Mouse (Mus musculus) spleen, adult 18-20 months (tissue): ENCODE results near the gene C2cd4c.

Experiments
- DNase-seq, 2 experiments: peaks; one replicate each; pipeline ENCODE4 v3.0.0; 2022; ENCODE audit warnings: mixed read lengths in 2 of 2

Gene C2cd4c

DNA sequence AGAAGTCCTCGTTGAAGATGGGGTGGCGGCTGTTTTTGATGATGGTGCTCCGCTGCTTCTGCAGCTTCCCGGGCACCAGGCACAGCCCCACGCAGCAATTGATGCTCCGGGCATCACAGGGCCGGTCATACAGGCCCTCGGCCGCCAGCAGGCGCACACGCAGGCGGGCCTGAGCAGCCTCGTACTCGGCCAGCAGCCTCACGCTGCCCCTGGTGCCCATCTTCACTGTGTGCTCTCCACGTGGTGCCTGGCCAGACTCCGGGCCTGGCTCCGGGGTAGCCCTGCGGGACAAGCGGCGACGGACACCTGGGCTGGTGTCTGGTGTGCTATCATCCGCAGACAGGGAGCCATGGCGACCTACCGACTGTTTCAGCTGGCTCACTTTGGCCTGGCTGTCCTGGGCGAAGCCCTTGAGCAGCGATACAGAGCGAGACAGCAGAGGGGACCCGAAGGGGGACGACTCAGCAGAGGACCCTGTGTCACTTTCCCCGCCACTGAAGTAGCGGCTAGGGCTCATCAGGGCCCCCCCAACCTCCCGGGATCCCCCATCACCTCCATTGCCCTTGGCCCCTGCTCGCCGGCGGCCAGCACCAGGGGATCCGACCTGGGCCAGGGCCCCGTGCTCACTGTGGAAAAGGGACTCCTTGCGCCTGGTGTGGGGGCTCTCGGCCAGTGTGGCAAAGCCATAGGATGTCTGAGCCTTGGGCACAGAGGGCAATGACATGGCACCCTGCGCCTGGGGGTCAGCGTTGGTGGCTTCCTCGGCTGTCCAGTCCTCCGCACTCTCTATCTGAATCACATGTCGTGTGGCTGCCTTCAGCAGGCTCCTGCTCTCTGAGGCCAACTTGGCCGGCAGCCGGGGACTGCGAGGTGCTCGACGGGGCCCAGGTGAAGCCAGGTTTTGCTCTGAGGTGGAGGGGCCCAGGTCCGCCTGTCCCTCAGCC lies 1.4 kb downstream of the C2cd4c start:
- DNase-seq = no peak

DNA sequence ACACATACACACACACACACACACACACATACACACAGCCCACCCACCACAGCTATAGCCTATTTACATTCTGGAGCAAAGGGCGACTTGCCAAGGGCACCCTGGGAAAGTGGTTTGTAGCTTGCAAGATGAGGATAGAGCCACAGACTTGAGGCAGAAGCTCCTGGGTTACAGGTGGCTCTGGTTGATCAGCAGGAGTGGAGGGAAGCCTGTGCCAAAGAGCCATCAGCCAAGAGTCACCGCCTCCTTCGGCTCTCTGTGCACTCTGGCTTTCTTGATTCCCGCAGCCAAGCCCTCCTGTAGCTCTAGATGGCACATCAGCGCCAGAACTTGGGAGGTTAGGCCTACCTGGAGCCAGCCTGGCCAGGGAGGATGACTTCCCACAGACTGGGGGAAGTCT lies 2.5 kb downstream of the C2cd4c start:
- no peak for DNase-seq

DNA sequence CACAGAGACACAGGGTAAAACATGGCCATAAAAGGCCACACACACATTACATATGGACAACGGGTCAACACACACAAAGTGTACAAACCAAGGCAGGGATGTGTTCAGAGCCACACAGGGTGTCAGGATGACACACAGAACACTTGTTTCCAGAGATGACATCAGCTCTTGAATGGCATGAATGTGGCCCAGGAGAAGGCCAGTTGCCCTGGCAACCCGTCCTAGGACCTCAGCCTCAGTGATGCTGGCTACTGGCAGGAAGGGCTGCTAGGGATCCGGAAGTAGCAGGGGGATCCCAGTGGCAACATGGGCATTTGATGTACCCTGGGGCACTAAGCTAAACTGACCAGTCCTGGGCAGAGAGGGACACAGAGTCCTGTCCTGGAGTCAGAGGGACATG lies 4.5 kb downstream of the C2cd4c start:
- DNase-seq = no peak

DNA sequence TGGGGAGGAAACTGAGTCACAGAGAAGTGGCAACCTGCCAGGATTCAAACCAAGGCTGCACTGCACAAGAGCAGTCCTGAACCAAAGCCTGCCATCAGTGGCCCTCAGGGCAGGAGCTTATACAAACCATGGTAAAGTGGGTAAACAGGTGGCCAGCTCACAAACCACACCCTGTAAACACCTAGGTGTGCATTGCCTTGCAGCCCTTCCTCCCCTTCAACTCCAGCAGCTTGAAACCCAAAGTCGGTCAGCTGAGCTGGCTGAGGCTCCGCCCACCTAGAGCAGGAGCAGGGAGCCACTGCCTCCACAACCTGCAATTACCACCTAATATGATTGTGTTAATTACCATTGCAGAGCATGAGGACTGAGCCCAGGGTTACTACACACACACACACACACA lies 5.9 kb downstream of the C2cd4c start:
- DNase-seq = no peak

DNA sequence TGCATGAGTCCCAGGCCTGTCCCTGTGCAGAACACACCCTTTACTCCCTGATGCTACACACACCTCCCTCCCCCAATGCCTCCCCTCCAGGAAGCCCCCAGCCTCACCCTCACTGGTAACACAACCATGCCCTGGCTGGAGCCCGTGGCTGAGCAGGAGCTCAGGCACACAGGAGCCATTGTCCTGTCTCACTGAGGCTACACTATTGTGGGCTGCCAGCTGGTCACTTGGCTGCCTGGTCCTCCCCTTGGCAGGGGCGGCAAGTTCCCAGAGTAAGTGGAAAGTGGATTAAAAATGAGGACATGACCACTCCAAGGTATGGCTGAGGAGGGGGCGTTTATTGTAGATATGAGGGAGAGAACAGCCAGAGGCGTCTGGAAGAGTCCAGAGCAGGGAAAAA lies 7.3 kb downstream of the C2cd4c start:
- DNase-seq = no peak

DNA sequence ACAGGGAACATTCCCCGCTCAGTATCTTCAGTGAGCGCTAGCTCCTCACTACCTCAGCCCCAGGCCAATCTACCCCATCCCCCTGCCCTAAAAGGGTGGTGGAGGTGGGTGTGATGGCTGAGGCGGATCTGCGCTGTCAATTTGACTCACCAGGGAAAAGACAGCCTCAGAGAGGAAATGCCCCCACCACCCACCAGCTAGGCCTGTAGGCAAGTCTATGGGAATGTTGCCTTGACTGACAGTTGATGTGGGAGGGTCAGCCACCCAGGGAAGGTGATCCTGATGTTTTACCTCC lies 15.9 kb downstream of the C2cd4c start:
- no peak for DNase-seq

DNA sequence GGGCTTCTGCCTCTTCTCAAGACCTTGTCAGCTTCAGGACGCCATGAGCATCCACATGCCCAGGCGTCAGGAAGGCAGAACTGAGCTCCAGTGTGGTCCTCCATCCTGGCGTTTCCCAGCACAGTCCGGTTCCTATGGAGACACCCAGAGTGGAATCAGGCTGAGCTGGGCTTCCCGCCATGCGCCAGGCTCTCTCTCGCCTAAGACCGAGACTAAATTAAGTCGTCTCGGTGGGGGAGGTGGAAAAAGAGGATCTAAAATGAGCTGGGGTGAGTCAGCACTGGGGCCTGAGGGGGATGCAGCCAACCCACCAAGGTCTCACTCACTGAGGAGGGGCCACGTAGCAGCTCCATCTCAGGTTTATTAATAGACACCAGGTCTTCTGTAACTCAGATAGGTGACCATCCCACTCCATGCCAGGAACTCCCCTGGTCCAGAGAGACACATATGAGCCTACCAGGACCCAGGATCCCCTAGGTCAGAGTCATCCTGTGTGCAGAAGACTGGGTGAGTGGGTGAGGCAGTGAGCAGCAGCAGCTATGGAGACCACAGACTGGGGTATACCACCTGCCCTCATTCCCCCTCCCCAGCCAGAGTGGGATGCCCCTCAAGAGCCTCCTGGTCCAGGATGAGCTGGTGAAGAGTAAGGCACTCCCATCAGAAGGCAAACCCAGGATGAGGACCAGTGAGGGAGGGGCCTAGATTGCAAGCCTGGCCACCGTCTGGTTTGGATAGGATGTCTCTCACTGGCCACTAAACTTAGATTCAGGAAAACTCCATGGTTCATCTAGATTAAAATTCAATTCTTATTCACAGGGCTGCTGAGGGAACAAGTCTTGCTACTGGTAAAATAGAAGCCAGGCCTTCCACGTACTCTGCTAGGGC lies 16.5 kb downstream of the C2cd4c start:
- no peak for DNase-seq

DNA sequence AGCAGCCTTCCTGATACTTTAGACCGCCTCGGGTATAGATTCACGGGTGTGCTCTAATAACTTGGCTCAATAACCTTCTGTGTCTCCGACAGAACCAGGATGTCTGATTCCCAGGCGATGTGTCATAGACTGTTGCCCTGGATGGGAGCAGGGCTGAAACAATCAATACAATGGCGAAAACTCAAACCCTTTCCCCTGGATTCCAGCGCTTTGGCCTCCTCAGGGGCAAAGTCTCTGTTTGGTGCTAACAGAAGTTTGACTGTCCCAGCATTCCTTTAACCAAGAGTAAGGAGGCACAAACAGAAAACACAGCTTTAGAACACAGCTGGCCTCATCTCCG lies 18.3 kb downstream of the C2cd4c start:
- no peak for DNase-seq

DNA sequence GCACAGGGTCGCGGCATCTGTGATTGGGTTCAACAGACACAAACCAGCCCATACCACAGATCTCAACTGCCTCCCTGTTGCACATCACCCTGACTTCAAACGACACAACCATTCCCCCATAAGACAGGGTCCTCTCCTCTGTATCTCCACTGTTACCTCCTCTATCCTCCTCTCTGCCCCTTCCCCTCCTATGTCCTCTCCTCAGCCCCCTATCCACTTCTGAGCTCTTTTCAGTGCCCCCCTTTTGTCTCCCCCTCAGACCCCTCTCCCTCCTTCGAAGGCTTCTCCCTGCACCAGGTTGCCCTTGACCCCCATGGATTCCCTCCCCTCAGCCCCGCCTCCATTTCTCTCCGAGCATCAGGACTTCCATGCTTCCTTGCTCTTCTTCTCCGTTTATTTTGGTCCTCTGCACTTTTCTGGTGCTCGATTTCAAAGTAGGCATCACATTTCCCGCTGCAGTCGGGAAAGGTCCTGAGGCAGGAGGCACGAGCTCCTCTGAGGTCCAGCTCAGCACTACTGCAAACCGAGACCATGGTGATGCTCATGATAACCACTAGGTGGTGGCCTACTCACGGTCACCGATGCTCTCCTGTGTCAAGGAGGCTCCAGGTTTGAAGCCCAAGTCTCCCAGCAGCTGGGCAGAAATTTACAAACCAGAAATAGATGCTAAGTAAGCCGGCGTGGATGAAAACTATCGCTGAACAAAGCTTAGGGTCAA lies 18.8 kb downstream of the C2cd4c start:
- peak in 1 of 2 experiments; percentile 33 for DNase-seq

DNA sequence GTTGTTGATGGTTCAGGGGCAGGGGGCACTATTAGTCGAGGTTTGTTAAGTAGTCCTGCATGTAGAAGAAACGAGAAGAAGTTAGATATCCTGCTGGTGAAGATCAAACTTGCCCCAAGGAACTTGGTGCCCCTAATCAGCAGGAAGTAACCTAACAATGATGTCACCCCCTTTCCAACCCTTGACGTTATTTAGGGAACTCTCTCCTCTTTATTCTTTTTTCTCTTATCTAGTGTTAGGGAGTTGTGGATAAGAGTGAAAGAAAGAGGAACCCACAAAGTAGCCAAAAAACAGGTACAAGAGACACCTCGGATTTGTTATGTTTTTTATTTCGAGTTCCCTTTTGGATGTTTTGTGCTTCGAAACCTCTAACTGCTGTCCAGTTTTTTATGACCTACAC lies 19.7 kb downstream of the C2cd4c start:
- no peak for DNase-seq

DNA sequence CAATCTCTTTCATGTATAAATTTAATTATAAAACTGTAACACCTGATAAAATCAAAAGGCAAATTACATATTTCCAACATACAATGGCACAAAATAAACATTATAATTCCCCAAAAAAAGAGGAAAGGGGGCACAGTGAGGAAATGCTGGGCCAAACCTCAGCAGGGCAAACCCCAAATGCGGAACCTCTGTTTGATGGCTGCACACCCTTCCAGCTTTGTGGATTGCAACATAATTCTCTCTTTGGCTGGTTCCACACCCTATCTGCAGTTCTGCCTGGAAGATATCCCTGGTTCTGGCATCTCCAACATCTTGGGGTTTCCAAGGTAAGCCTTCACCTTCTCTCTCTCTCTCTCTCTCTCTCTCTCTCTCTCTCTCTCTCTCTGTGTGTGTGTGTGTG lies 23.1 kb downstream of the C2cd4c start:
- DNase-seq = no peak

DNA sequence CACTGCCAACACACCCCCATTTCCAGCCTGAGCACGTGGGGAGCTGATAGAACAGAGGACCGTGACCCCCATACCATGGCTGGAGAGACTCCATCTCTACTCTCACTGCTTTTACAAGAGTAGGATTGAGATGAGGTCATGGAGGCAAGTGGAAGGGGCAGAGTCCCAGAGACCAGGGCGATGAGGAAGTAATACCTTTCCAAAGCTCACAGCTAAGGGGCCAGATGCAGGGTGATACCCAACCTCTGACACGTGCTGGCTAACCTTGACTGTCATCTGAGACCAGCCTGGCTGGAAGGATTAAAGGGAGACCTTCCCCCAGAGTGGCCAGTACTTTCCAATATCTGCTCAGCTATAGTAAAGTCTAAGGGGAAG lies 26.1 kb downstream of the C2cd4c start:
- DNase-seq = no peak

DNA sequence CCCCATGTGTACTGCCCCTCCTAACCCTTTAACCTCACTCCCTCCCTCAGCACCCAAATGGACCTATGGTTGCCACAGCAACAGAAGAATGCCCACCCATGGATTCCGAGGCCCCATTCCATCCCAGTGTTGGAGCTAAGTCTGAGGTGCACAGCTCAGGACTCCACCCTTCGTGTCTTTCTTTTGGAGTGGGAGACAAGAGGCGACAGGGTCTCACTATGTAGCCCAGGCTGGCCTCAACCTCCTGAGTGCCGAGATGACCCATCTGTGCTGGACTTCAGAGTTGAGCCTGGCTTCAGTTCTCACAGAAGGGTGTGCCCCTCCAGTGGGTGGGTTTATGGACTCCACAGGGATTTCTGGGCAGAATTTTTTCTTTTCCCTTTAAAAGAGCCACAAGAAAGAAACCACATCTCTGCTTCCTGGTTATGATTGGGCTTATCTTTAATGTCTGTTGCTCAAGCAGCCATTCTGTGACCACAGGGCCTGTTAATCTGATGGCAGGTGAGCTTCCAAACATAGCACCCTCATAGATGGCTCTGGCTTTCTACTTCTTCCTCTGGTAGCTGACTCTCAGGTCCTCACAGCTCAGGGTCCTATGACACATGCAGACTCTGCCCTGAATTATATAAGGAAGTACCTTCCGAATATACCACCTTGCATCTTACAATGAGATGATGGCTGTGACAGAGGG lies 26.6 kb downstream of the C2cd4c start, which contains the start of gene Theg:
Gene Theg, minus strand, starts transcription at position 271 of the 691 bp plus-strand sequence.
- no peak for DNase-seq

DNA sequence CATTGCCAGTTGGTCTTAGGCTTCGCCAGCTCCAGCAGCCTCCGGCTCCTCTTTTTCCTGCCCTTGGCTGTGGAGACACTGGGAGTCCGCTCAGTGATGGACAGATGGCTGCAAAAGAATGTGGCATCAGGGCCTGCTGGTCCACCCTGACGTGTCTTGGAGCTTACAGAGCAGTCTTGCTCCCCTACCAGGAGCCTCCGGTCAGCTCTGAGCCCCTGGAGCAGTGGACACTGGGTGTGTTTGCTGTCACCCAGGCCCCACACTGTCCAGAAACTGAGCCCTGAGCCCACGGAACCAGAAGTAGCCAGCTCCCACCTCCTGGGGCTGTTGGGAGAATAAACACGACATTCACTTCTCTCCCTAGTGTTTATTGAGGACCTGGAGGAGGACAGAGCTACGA lies 27.6 kb downstream of the C2cd4c start:
- no peak for DNase-seq

DNA sequence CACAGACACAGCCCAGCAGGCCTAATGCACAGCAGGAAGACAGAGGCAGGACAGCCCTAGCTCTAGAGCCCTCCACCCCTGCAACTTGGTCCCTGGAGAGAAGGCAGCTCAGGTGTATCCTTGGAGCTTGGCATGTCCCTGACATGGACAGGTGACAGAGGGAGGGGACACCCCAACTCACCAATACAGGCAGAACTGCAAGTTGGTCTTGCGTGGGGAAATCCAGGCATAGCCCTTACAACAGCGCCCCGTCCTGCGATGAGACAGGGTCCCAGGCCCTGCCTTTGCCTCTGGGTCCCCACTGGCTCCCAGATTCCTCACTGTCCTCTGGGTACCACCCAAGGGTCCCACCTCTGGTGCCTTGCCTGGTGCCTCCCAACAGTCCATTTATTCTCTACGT lies 28.1 kb downstream of the C2cd4c start:
- no peak for DNase-seq

DNA sequence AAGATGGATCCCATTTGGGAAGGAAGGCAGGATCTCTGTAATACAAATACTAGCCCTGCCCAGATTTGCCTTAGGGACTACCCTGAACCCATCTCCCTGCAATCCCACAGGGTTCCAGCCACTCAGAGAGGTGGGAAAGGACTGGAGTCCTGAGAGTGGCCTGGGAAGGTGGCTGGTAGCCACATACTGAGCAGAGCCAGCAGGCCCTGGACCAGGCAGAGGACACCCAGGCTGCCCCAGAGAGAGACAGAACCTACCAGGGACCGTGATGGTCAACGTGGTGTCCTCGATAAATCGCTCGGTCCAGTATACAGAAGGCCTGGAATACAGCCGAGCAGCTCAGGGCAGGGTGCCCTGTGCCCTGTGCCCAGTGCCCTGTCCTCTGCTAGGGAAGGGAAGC lies 28.7 kb downstream of the C2cd4c start:
- DNase-seq = no peak

DNA sequence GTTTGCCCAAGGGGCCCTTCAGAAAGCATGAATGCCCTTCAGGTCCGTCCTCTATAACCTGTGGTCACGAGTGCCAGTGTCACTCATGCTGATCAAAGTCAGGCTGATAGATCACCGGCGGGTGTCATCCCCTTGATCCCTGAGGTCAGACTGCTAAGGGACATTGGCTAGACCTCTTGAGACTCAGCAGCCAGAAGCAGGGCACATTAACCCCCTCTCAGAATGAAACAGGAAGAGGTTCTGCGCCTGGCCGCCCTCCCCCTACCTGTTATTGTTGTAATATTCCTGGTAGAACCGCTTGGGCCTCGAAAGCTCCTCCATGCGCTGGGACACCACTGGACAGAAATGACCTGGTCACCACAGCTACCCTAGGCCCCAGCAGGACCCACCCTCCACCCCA lies 29.4 kb downstream of the C2cd4c start:
- peak; percentile 25 to 41 for DNase-seq

DNA sequence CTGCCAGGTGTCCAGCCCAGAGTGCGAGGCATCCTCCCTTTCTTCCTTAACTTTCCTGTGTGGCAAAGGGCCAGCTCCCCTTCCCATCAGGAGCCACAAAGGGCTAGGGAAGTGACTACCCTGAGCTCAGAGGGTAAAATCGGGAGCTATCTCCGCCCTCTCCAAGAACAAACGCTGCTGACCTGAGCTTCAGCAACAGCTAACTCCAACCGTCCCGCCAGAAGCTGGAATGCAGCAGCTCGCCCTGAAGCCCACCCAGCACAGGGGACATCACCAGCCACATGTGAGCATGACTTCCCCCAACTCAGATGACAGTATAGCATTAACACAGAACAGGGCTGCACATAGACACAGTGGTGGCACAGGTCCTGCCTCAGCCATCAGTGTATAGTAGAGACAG lies 29.8 kb downstream of the C2cd4c start:
- DNase-seq = no peak

DNA sequence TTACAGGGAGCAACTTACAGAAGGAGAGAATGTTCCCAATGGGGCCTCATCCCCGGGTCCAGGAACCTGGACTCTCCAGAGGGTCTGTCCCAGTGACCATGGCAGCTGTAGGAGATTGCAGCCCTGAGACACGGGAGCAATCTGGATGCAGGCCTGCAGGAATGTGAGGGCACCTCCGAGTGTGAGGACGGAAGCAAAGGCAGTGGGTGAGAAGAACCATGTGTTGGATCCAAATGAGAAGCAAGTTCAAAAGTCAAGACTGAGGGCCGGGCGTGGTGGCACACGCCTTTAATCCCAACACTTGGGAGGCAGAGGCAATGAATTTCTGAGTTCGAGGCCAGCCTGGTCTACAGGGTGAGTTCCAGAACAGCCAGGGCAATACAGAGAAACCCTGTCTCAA lies 32.3 kb downstream of the C2cd4c start:
- DNase-seq = no peak

DNA sequence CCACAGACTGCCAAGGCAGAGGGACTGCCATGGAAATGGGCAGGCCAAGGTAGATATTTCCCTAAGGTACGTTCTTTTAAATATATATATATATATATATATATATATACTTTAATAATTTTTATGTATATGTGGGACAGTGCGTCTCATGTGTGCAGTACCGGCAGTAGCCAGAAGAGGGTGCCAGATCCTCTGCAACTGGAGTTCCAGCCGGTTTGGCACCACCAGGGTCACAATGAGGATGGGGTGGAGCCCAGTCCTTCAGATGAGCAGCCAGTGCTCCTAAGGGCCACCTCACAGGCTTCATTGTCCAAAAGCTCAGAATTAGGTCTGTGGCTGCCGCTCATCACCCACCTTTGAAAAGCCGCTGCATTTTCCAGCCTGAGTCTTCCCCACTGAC lies 33.0 kb downstream of the C2cd4c start:
- DNase-seq = peak in 1 of 2 experiments; percentile 35

DNA sequence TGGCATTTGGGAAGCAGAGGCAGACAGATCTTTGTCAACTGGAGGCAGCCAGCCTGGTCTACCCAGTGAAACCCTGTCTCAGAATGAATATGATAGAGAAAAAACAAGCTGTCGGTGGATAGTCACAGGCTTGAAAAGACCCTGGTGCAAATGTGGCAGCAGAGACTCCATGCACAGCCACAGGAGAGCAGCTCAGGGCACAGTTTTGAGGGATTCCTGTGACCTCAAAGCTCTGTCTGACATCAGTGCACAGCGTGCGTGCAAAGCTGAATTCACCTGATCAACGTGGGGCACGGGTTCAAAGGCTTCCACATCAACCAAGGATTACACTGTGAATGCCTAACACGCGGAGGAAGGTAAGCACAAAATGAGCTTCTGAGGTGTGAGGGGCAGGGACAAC lies 33.5 kb downstream of the C2cd4c start:
- no peak for DNase-seq

DNA sequence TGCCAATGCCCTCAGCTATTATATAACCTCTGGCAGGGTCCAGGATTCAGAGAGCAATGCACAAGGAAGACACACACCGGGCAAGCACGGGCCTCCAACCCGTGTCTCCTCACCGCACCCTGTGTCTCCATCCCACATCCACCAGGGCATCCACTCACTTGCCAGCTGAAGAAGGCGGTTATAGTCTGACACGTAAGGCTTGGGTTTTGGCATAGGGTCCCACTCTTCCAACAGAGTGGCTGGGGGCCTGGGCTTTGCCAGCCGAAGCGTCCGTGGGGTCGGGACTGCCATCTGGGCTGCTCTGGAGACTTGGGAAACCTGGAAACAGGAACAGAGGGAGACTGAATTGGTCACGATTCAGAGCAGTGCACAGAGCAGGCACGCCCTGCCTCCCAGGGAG lies 34.0 kb downstream of the C2cd4c start:
- no peak for DNase-seq

DNA sequence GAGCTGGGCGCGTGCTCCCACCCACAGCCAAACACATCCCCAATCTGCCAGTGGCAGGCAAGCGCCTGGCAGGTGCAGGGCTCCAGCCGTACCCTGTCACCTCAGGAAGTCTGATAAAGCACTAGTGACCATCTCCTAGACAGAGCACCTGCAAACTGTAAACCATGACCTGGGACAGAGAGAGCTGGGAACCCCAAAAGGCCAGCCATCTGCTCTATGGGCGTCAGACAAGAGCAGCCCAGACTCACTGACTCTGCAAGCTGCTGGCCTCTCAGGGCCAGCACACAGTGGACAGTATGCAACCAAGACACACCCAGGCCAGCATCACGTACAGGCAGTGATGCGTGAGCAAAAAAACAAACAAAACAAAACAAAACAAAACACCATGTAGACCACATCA lies 34.9 kb downstream of the C2cd4c start:
- DNase-seq = no peak
